Mouse (Mus musculus) hindbrain, postnatal 0 days (tissue): ENCODE results near the gene Shank2. TPM values are rescaled to one million over a fixed set of nuclear protein-coding genes. Genes with fewer than 3 reads are reported as not detected.

Source experiments
- ATAC-seq: fragments of 200-750 bp; cut with Nextera tagmentation; 2 replicates; pipeline ENCODE4 v1.8.0; 2017; ENCODE audit warnings: mild to moderate bottlenecking, moderate TSS enrichment, moderate library complexity
- DNase-seq: peaks from one replicate; pipeline ENCODE4 v3.0.0-alpha.2; 2015; ENCODE audit warnings: low spot score
- H3K27ac ChIP-seq: fragments of 300-500 bp; sonication (generic); 2 replicates; pipeline ENCODE4 v1.5.1; 2014; ENCODE audit warnings: mild to moderate bottlenecking
- H3K27me3 ChIP-seq: fragments of 300-500 bp; sonication (generic); 2 replicates; pipeline ENCODE4 v1.6.1; 2014; ENCODE audit warnings: low read length, mixed read lengths; ENCODE audit not compliant: insufficient read depth
- H3K36me3 ChIP-seq: fragments of 300-500 bp; sonication (generic); 2 replicates; pipeline ENCODE4 v1.6.1; 2014; ENCODE audit warnings: low read length, mixed read lengths; ENCODE audit not compliant: insufficient read depth
- H3K4me1 ChIP-seq: fragments of 300-500 bp; sonication (generic); 2 replicates; pipeline ENCODE4 v1.6.1; 2014; ENCODE audit warnings: antibody characterized with exemption, low read length, mixed read lengths; ENCODE audit not compliant: insufficient read depth
- H3K4me2 ChIP-seq: fragments of 300-500 bp; sonication (generic); 2 replicates; pipeline ENCODE4 v1.6.1; 2014; ENCODE audit warnings: low read depth, mild to moderate bottlenecking, low read length, moderate library complexity, mixed read lengths
- H3K4me3 ChIP-seq: fragments of 300-500 bp; sonication (generic); 2 replicates; pipeline ENCODE4 v1.5.1; 2014; ENCODE audit warnings: low read length
- H3K9ac ChIP-seq: fragments of 300-500 bp; sonication (generic); replicated peaks from 2 replicates; pipeline ENCODE4 v1.6.1; 2014; ENCODE audit warnings: mild to moderate bottlenecking, low read length, moderate library complexity, mixed read lengths
- H3K9me3 ChIP-seq: fragments of 300-500 bp; sonication (generic); 2 replicates; pipeline ENCODE4 v1.6.1; 2016; ENCODE audit warnings: low read length, mixed read lengths
- CTCF ChIP-seq: IDR thresholded peaks from 2 replicates; pipeline ENCODE4 v1.5.1; 2016; ENCODE audit warnings: antibody characterized with exemption, control low read depth, low read depth
- WGBS: fragments of 180-500 bp; shearing (Covaris S2); extraction: QIAGEN DNeasy Blood & Tissue Kit; methylation state at CpG from one replicate; pipeline ENCODE4 v1.1.7; 2014; 5-methylcytosine and 5-hydroxymethylcytosine counted together
- polyA plus RNA-seq: library from polyadenylated mRNA; unstranded; fragments of >200 nt; fragmentation: Nextera tagmentation; extraction: Ambion mirVana; gene quantifications from 2 replicates; pipeline ENCODE4 v1.2.1, GENCODE M21; 2015
- total RNA-seq: library from RNA; depleted of rRNA; stranded (reverse); fragments of >200 nt; gene quantifications from 2 replicates; pipeline ENCODE4 v1.2.3, GENCODE M21; 2014

The Shank2 gene
- total and polyA plus RNA-seq, 2 experiments from 2014 or later: 8.4 to 28.0 TPM

GRCm38 (mm10) chr7:144212694-144213093 lies 211.0 kb downstream of the Shank2 start:
- Histone ChIP-seq H3K9me3 (no peaks in the 10 kb centered on the region), H3K27ac (no peak overlapping the region), H3K4me1 (no peaks in the 10 kb centered on the region), H3K4me3 (no peak overlapping the region), H3K27me3 (no peaks in the 10 kb centered on the region), H3K9ac (no peak overlapping the region), H3K4me2 (no peak overlapping the region), H3K36me3 (no peaks in the 10 kb centered on the region)
- no peak for DNase-seq
- no peak for ATAC-seq
- no peak for TF ChIP-seq CTCF

- DNase-seq: peak; percentile 85
- TF ChIP-seq CTCF: peak; percentile 99
- 5% methylated on average over 3 of the region's 3 CpGs for WGBS
- H3K9me3 ChIP-seq: no peaks in the 10 kb centered on the region
- no peak overlapping the region for H3K9ac ChIP-seq
- no peaks in the 10 kb centered on the region for H3K36me3 ChIP-seq
- no peaks in the 10 kb centered on the region for H3K4me1 ChIP-seq
- no peak overlapping the region for H3K27ac ChIP-seq
- H3K27me3 ChIP-seq: no peaks in the 10 kb centered on the region
- ATAC-seq: peak; percentile 50; the same call in 1 of the 2 replicates
- H3K4me3 ChIP-seq: no peak overlapping the region
- no peak overlapping the region for H3K4me2 ChIP-seq
Observed at GRCm38 (mm10) chr7:144217192-144217591, 215.5 kb downstream of the Shank2 start.

GRCm38 (mm10) chr7:144228683-144229082 lies 227.0 kb downstream of the Shank2 start:
- WGBS: 89% methylated on average over 5 of the region's 5 CpGs
- no peaks in the 10 kb centered on the region for H3K27me3 ChIP-seq
- no peaks in the 10 kb centered on the region for H3K36me3 ChIP-seq
- H3K4me1 ChIP-seq: peaks cover 9% of the 10 kb centered on the region
- H3K9me3 ChIP-seq: no peaks in the 10 kb centered on the region
- no peak overlapping the region for H3K9ac ChIP-seq
- no peak for TF ChIP-seq CTCF
- ATAC-seq: no peak
- H3K27ac ChIP-seq: no peak overlapping the region
- H3K4me2 ChIP-seq: no peak overlapping the region
- DNase-seq: no peak
- no peak overlapping the region for H3K4me3 ChIP-seq

- H3K4me2 ChIP-seq: no peak overlapping the region
- no peak for DNase-seq
Observed at GRCm38 (mm10) chr7:144229421-144229820, 227.7 kb downstream of the Shank2 start.

GRCm38 (mm10) chr7:144232132-144232706 lies 230.5 kb downstream of the Shank2 start:
- no peak overlapping the region for H3K9ac ChIP-seq
- peaks cover 9% of the 10 kb centered on the region for H3K4me1 ChIP-seq
- no peaks in the 10 kb centered on the region for H3K27me3 ChIP-seq
- DNase-seq: no peak
- no peaks in the 10 kb centered on the region for H3K9me3 ChIP-seq
- no peak overlapping the region for H3K4me3 ChIP-seq
- WGBS: 30% methylated on average over 5 of the region's 5 CpGs
- TF ChIP-seq CTCF: no peak
- ATAC-seq: no peak
- no peaks in the 10 kb centered on the region for H3K36me3 ChIP-seq
- H3K4me2 ChIP-seq: no peak overlapping the region
- no peak overlapping the region for H3K27ac ChIP-seq

More at GRCm38 (mm10) chr7:144229421-144229820, 227.7 kb downstream of the Shank2 start:
- Histone ChIP-seq H3K4me3 (no peak overlapping the region), H3K9ac (no peak overlapping the region), H3K9me3 (no peaks in the 10 kb centered on the region), H3K27me3 (no peaks in the 10 kb centered on the region), H3K36me3 (no peaks in the 10 kb centered on the region), H3K4me1 (peaks cover 9% of the 10 kb centered on the region), H3K27ac (no peak overlapping the region)
- no peak for TF ChIP-seq CTCF
- 44% methylated on average over 1 of the region's 1 CpGs for WGBS
- ATAC-seq: no peak

GRCm38 (mm10) chr7:144233479-144233878 lies 231.8 kb downstream of the Shank2 start:
- TF ChIP-seq CTCF: no peak
- Histone ChIP-seq H3K36me3 (no peaks in the 10 kb centered on the region), H3K4me1 (peaks cover 19% of the 10 kb centered on the region), H3K27me3 (no peaks in the 10 kb centered on the region), H3K9ac (no peak overlapping the region), H3K4me3 (no peak overlapping the region), H3K9me3 (no peaks in the 10 kb centered on the region), H3K4me2 (no peak overlapping the region), H3K27ac (no peak overlapping the region)
- DNase-seq (no peak), ATAC-seq (no peak)
- WGBS: 82% methylated on average over 8 of the region's 8 CpGs

- ATAC-seq (no peak), DNase-seq (no peak)
- Histone ChIP-seq H3K9me3 (no peaks in the 10 kb centered on the region), H3K4me2 (no peak overlapping the region), H3K4me1 (peaks cover 31% of the 10 kb centered on the region), H3K4me3 (no peak overlapping the region), H3K27ac (no peak overlapping the region), H3K27me3 (no peaks in the 10 kb centered on the region), H3K9ac (no peak overlapping the region), H3K36me3 (no peaks in the 10 kb centered on the region)
- peak; percentile 38; the same call in 1 of the 2 replicates for TF ChIP-seq CTCF
- WGBS: 60% methylated on average over 5 of the region's 5 CpGs
Observed at GRCm38 (mm10) chr7:144234783-144235182, 233.1 kb downstream of the Shank2 start.
